Mouse (Mus musculus) erythroblast, embryonic 14.5 days (primary cell): ENCODE results near the gene Akr1c18.

ENCODE experiments used
- GATA1 ChIP-seq: IDR thresholded peaks from 2 replicates; pipeline ENCODE4 v1.6.1; 2012; ENCODE audit warnings: low read length, inconsistent platforms, mixed read lengths
- TAL1 ChIP-seq: IDR thresholded peaks from 3 replicates; pipeline ENCODE4 v1.6.1; 2012; ENCODE audit warnings: low read length, inconsistent platforms, mixed read lengths

DNA sequence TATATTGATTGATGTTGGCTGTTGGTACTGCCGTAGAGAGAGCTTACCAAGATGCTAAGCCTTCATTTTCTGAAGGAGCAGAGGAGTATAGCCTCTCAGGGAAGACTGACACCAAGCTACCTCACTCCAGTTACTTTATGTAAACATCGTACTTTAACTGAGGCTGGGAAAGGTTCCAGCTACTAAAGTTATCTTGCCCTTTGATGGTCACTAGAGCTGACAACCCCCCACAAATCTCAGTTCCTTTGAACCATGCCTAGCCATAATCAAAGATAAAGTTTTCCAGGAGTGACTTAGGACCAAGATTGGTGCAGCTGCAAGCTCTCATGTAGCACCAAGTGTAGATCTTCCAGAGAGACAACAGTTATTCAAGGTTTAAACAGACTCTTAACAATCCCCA lies 22.5 kb upstream of the Akr1c18 start:
- TF ChIP-seq TAL1 (no peak), GATA1 (no peak)
